Mouse (Mus musculus) heart, postnatal 10 days (tissue): ENCODE data around the gene Relt. TPM values are rescaled to one million over a fixed set of nuclear protein-coding genes. Genes with fewer than 3 reads are reported as not detected.

ENCODE experiments used
- DNase-seq, 2 experiments: peaks; one replicate each; pipeline ENCODE4 v3.0.0; 2021
- intact Hi-C: fragments of 180-260 bp; cut with DNase I; formaldehyde crosslinking; loops from one replicate; pipeline ENCODE4 v1.15.1; 2025
- total RNA-seq, 2 experiments: library from RNA; stranded (reverse); gene quantifications; 2 replicates each; pipeline ENCODE4 v1.2.3; 2021

Relt gene
- total RNA-seq, 2 experiments from 2014 or later, result 4.0 to 4.6 TPM

DNA sequence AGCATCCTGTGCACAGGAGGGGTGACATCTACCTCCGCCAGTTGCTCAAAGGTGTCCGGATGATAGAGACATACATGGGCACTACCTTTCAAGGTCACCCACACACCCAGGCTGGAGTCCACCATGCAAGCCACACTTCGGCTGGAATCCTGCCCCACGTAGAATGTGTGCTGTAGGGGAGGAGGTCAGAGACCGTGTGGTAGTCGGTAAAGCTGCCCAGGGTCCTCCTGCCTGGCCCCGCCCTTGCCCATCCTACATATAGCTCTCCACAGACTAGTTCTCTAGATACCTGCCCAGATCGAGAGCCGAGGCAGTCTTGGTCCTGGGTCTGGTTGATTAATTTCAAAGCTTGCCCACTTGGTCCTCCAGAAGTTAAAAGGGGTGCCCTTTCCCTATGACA lies 13.5 kb upstream of the Relt start:
- no peak for DNase-seq
- intact Hi-C loops, result no loop called here

DNA sequence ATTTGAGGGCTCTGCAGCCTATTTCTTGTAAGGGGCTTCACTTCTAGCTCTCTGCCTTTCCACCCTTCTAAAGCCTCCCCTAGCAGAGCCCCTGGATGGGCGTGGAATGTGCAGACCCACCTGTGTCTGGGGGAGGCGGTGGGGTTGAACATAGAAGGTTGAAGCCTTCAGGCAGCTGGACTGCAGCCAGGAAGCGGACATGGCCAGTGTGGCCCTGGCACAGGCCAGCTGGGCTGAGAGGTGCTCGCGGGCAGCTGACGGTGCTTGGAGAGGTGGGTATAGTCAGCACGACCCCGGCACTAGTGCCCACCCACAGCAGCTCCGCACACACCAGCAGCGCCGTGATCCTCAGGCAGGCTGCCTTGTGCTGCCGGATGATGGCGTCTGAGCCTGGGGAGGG lies 13.0 kb upstream of the Relt start:
- intact Hi-C loops, result no loop called here
- DNase-seq, result no peak

DNA sequence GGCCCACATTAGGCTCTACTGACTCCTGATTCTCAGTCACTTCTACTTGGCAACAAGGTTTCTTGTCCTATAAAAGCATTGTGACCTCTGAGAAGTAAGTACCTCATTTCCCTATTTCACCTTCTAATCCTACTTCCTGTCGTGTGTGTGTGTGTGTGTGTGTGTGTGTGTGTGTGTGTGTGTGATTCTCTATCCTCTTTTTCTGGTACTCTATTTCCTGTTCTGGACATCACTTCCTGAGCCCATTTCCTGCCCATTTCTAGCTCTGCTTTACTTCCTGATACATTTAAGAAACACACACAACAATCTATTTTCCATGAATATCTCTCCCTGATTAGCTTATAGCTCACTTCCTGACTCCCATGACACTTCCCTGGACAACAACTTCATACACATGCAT lies 12.6 kb upstream of the Relt start:
- intact Hi-C loops, result no loop called here
- no peak for DNase-seq

DNA sequence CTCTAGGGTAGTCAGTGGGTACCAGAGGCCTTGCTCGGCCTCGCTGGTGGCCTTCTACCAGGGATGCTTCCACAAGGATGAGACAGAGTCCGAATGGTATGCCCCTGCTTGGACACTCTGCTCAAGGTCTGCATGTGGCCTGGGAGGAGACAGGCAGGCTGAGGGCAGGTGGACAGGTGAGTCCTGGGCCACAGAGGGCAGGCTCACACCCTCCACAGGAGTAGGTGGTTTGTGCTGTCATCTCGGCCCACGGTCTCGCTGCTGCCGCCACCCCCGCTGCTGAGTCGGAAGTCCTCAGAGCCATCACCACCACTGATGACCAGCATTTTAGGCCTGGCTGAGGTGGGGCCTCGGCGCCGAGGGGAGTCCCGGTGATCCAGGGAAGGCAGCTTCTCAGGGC lies 10.0 kb upstream of the Relt start:
- no peak for DNase-seq
- intact Hi-C loops, result no loop called here

DNA sequence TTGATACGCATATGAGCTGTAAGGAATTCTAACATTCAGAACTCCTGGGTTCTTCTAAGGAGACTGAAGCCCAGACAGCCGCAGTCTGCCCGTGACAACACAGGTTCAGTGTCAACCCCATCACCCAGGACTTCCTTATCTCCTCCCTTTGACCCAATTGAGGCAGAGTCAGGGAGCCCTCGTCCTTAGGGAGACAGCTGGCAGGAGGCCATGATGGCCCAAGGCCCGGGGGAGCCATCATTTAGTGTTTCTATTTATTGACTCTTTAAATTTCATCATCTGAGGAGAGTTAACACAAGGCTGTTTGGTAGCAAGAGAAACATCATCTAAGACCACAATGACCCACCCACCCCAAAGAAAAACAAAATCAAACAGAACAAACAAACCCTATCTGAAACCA lies 8.6 kb upstream of the Relt start:
- peak; percentile 56 to 64 for DNase-seq
- intact Hi-C loops, result no loop called here

DNA sequence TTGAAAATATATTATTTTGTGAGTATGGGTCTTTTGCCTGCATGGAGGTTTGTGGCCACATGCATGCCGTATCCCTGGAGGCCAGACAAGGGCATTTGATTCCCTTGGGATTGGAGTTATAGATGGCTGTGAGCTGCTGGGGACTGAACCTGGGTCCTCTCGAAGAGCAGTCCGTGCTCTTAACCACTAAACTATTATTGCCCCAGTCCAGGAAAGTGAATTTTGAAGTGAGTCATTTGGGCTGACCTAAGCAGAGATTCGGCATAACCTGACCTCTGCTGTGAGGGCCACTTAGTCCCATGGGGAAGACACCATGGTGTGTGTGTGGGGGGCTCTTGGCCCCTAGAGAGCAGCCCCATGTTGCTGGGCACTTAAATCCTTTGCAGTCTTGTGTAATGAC lies 8.1 kb upstream of the Relt start:
- no peak for DNase-seq
- intact Hi-C loops, result no loop called here

DNA sequence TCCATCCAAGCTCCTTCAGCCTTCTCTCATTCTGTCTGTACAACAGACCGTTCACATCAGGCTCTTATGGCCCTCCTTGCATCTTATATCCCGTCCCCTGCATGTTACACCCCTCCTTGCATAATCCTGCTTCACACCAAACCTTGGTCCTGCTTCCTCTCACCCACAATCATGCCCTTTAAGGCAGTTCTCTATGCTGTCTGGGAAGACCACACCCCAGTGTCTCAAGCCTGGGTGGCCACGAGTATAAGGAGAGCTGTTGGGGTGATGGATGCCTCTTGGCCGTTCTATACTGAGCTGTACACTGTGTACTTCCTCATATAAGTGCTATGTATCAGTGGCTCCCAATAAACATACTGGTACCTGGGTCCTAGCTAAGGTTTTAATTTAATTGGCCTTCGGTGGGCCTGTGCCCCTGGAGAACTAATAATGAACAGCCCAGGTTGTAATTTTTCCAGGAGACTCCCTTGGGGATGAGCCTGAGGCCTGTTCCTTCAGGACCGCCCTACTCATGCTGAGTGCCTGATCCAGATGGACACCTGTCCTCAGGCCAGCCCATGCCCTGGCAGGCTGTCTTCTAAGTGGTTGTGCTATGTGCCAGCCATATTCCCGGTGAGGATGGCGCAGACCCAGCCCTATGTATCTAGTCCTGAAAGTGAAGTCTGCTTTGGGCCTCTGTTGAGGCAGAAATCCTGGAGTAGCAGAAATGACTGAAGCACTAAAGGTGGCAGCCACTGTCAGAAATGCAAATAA lies 6.8 kb upstream of the Relt start:
- intact Hi-C loops, result no loop called here
- no peak for DNase-seq

DNA sequence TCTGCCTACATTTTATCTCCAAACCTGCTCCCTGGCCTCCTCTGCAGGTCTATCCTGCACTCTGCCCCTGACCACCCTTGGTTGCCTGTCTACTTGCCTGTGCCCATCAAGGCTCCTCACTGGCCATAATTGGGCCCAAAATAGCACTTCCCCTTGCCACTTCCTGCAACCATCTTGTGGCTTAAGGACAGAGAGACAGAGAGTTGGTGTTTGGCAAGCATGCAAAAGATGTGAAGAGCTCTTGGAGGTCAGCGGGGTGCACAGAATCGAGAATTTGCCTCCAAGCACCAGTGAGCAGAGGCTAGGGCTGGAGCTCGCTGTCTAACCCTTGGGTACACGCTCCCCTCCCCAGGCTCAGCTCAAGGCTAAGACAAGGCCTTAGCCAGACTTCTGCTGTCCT lies 5.3 kb upstream of the Relt start:
- DNase-seq, result no peak
- intact Hi-C loops, result no loop called here

DNA sequence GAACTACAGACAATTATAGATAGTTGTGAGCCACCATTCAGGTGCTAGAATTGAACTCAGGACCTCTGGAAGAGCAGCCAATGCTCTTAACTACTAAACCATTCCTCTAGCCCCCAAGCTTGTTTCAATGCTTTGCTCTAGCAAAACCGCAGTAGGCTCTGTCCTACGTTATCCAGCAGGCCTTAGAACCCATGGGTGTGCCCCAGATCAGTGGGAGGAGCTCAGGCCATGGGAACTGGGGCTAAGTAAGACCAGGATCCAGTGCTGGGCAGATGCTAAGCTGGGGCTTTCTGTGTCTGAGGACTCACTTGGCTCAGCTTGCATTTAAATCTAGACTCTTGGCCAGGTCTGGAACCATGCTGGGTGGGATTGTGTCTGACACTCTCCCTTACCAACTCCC lies 4.3 kb upstream of the Relt start:
- intact Hi-C loops, result loop anchor here (2.0 kb wide), 1 partner anchor 183 kb away; no protein-coding TSS in a partner anchor
- DNase-seq, result no peak

DNA sequence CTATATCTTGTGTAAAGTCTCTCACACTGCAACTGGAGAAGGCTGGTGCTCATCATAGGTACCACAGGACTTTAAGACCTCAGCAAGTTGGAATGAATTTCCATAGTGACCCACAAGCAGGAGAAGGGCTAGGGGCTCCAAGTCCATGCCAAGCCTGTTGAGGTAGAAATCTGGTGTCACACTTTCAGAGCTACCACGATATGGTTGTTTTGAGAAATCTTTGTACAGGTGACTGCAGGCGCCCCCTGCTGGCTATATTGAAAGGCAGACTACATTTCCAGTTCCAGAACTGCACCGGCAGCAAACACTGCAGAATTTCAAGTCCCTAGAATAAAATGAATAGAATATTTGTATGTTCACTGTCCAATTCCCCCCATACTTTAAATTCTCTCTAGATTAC lies 3.4 kb upstream of the Relt start:
- intact Hi-C loops, result loop anchor here (1.0 to 2.0 kb wide), 2 partner anchors 18 to 182 kb away; no protein-coding TSS in a partner anchor
- peak; percentile 73 to 81 for DNase-seq

DNA sequence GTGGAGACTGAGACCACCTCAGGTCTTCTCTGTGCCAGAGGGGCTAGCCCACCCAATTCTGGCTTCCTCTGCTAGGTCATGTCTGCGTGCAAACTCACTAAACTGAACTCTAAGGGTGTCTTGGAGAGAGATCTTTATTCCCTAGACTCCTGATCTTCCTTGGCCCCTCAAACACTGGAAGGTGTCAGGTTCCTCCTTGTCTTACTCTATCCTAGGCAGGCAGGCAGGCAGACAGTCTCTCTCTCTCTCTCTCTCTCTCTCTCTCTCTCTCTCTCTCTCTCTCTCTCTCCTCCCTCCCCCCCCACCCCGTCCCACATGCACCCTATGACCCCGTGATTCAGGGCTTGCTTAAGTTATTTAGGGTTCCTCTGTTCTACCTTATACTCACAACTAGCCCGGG lies 893 bp downstream of the Relt start:
- intact Hi-C loops, result no loop called here
- DNase-seq, result no peak

DNA sequence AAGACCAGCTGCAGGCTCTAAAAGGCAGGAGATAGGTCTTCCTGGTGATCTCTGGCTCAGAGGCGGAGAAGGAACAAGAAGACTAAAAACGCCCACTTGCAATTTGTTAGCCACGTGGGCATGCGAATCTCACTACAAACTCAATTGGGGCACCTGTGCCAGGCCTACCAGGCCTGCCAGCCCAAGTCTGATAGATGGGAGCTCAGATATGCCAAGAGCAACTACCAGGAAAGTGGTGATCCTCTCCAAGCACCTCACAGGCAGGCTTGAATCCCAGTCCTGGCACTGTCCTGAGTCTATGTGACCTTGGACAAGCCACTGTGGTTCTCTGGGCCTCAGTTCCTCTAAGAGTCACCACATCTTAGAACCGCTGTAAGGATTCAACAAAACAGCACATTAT lies 2.0 kb downstream of the Relt start:
- no peak for DNase-seq
- intact Hi-C loops, result no loop called here

DNA sequence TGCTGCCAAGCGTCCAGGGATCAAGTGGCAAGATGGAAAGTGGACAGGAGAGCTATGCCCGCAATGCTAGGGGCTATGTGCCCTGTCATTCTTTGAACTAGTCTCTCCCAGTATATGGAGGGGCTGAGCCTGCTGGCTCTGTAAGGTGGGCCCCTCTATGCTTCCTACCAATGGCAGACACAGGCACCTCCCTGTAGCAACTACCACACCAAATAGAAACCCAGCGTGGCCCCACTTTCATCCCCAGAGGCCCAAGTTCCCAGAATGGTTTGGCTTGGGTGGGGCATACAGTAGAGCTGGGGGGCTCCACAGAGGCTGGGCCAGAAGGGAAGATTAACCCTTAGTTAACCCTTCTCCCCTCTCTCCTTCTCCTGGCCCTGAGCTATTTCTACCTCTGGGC lies 2.8 kb downstream of the Relt start:
- no peak for DNase-seq
- intact Hi-C loops, result no loop called here

DNA sequence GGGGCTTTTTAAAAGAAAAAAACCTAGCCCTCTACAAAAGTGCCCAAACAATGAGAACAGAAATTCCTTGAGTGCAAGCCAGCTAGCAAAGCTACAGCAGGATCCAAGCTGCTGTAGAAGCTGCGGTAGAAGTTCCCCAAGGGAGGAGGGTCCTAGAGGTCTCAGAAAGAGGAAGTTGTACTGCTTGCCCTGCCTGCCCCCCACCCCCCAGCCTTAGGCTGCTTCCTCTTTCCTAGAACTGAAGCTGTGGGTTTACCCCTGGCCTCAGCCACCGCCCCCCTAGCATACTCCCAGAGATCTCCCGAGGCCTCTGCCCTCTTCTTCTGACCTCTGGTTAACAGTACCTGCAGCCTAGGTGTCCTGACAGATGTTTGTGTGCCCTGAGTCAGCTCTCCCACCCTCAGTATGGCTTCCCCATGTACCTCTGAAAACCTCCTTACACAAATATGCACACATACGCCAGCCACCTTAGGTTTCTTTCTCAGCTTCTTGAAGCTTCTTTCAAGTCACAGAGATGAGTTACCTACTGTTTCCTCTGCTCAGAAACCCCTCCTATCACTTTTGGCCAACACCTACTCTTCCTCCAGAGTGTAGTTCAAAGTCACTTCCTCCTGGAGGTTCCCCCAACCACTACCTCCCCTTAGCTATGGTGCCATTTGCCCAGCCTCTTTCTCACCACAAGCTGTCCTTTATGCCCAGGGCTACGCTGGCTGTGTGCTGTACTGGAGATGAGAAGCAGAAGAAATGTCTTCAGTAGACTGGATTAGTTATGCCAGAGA lies 7.3 kb downstream of the Relt start:
- peak; percentile 53 for DNase-seq
- intact Hi-C loops, result no loop called here

DNA sequence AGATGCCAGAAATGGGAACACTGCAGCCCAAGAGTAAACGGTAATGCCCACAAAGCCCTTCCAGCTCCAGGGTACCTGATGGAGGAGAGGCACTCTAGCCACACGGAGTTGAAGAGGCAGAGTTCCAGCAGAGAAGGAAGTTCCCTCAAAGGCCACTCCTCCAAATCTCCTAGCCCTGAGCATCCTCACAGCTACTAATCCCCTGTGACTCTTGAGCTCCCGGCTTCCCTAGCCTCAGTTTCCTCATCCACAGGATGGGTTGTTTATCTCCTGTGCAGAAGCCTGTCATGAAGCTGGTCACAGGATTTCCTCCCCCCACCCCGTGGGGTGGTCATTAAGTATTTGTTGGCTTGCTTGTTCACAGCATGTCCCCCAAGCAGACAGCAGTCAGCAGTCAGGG lies 7.9 kb downstream of the Relt start:
- intact Hi-C loops, result no loop called here
- DNase-seq, result no peak

DNA sequence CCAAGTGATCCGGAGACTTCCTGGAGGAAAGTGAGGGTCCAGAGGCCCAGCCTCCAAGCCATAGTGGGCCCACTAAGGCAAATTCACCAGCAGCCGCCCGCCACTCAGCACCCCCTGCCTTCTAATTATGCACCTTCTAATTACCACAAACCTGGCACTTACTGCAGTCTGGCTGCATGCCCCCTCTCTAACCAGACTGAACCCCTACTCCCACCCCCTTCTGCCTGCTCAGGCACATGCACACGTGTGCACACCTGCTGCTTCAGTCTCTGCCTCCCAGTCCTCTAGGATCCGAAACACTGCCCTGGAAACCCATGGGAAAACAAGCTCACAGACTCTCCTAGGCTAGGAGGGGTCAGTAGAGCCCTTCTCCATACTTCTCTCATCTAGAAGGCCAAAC lies 8.4 kb downstream of the Relt start:
- intact Hi-C loops, result no loop called here

DNA sequence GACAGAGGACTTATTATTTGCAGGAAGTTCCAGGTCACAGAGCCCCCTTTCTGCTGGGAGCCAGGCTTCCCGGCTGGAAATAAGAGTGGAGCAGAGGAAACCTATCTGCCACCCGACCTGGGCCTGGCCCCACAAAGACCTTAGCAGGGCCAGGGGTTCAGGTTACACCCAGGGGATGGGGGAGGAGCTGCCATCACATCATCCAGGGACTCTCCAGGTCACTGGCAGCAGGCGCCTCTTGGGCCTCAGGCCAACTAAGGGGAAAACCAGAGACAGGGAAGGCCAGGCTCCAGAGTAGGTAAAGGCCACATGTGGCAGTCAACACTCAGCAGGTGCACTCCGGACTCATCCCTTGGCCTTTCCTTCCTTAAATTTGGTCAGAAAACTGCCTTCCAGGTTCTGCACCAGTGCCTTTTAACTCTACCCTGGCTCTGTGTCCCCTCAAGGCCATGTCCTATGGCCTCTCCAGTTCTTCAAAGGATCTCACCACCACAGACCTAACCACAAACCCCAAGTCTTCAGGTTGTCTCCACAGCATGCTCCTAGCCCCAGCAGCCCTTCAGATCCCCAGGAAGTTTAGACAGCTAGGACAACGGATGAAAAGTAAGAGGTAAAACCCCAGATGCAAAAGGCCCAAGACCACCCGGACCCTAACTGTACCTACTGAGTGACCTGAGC lies 9.0 kb downstream of the Relt start:
- intact Hi-C loops, result no loop called here
- peak in 1 of 2 experiments; percentile 38 for DNase-seq

More for the DNA sequence above, 8.4 kb downstream of the Relt start:
- no peak for DNase-seq

DNA sequence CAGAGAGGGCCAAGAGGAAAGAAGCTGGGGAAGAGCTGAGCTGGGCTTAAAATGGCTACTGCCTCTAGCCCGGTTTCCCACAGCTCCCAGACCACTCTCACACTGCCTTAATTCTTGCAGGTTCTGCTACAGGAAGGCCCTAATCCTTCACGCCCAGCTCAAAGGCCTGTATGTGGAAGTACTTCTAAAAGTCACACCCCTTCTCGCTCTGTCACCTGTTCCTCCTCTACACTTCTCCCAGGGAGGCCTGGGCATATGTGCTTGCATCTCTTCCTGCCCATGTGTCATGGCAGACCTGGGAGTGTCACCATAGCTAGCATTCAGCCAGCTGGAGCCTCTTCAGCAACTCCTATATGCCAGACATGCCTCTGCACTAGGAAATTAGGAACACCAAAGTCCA lies 9.8 kb downstream of the Relt start:
- no peak for DNase-seq
- intact Hi-C loops, result no loop called here

DNA sequence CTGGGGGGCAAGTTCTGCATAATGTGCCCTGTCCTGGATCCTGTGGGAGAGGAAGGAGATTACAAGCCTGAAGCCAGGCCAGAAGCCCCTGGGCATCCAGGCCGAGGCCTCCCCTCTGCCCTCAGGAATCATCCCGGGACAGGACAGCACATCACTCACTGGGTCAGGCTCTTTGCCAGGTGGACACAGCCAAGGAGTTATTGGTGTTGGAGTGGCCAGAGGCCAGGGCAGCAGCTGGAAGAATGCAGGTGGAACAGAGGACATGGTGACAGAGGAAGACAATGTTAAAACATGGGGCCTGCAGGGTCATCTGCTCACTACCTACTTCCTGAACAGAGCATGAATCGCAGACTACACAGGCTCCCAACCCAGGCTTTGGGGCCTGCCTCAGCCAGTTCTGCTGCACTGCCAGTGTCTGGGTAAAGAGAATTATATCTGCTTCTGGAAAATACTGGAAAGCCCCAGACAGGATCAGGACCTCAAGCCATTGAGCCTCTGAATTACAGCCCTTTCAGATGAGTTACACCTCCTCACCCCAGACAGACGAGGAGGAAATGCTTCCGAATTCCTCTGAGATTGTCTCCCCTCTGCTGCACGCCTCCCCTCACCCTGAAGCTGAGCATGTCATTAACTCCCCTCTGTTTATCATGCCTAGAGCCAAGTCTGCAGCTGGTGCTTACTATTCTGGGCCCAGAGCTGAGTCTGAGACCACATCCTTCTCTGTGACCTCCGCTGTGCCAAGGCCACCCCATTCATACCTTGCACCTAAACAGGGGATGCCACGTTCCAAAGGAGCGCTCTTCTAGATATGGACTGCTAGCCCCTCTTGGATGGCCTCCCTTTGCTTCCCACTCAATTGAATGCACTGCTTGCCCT lies 11.5 kb downstream of the Relt start:
- peak in 1 of 2 experiments; percentile 39 for DNase-seq
- intact Hi-C loops, result no loop called here

DNA sequence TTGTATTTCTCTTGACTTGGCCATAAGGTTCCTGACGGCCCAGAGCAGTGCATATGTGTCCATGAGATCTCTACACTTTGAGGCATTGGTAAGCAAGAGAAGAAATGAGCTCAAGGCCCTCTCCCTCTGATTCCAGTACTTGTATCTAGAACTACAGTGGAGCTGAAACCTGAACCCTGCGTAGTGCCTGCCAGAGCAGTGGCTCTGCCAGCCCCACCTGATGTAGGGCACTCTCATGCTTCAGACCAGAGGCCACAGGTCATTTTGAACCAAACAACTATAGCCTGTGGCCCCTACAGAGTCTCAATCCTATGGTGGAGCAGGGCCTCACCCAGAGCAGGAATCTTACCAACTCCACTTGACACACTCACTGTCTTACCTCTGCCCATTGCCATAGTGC lies 13.7 kb downstream of the Relt start:
- no peak for DNase-seq
- intact Hi-C loops, result loop anchor here (2.0 kb wide), 1 partner anchor 37 kb away; no protein-coding TSS in a partner anchor

DNA sequence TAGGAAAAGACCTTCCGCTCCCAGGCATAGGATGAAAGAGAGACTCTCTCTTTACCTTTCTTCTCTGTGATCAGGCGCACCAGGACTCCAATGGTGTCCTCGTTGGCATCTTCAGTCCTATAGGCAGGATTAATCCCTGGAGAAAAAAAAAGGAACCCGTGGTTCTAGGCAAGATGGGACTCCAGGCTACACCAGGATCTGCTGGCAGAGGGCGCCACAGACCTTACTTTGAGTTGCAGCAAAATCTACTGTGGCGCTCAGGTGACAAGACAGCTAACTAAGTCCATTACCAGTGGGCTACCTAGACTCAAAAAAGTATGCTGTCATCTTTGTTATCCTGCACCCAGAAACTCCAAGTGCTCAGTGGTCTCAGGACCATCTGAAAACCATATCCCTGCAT lies 14.5 kb downstream of the Relt start:
- intact Hi-C loops, result loop anchor here (1.0 to 2.0 kb wide), 2 partner anchors 18 to 38 kb away; no protein-coding TSS in a partner anchor
- DNase-seq, result peak; percentile 79 to 88
